Mouse (Mus musculus): Measurements from ENCODE around the gene Ngb. TPM values are rescaled to one million over a fixed set of nuclear protein-coding genes. Genes with fewer than 3 reads are reported as not detected.

The Ngb gene
- total RNA-seq (2021): 10 to 100 TPM in 1 of 2 experiments, 1 to 10 TPM in 1; 9.9 to 11.4 TPM
- long read RNA-seq, experiment 1, transcript Ngb-201 (4 exons, 1,616 nt): major isoform, 16 of 21 reads
- long read RNA-seq, experiment 1, partial matches to known transcripts: 0 of 21 reads
- long read RNA-seq, experiment 1, other reads (novel, unspliced or antisense): 5 of 21 reads
- long read RNA-seq, experiment 2, transcript Ngb-201 (4 exons, 1,616 nt): major isoform, 21 of 23 reads
- long read RNA-seq, experiment 2, partial matches to known transcripts: 0 of 23 reads
- long read RNA-seq, experiment 2, other reads (novel, unspliced or antisense): 1 of 23 reads

DNA sequence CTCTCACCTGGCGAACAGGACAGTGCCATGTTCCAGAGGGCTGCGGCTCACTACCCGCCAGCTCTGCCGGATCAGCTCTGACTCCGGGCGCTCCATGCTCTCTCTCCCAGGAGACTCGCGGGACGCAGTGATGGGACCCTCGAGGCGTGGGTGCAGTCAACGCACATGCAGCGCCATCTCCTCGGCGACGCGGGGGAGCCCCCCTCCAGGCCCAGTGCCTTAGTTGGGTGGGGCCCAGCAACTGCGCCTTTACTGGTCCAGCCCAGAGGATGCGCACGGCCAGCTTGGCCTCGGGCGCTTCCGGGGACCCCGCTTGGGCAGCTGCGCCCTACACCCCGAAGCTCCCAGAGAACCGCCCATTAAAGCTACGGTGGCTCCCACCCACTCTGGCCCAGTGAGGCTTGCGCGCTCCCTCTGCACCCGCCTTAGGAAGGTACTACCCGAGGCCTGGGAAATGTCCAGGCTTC is at the start of gene Ngb:
Gene Ngb, minus strand, starts transcription at position 375 of the 467 bp plus-strand sequence.
- DNase-seq (ENCODE audit: low spot score in 2 of 2): peak in 1 of 2 experiments; percentile 34
- intact Hi-C loops (cut with DNase I): no loop called here

GRCm38 (mm10) chr12:87149471-87149870 is 47.1 kb upstream of the Ngb start:
- intact Hi-C loops (cut with DNase I): no loop called here
- DNase-seq (ENCODE audit: low spot score in 2 of 2): no peak

DNA sequence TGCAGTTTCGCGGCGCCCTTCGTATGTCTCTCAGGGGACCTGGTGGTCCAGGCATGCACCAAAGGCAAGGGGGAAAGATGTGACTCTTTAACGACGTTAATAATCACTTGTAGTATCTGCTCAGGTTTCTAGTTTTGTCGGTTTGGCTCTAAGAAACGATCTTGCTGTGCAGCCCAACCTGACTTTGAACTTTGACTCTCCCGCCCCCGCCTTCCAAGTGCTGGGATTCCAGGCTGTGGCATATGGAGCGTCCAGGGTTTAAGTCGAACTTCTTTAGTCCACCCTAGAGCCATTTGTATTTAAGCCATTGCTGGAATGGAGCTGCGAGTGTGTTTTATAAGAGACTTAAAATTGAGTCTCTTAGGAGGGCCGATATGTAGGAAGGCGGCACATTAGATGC is 45.8 kb upstream of the Ngb start:
- intact Hi-C loops (cut with DNase I): no loop called here
- peak; percentile 17 to 38 for DNase-seq (ENCODE audit: low spot score in 2 of 2)

GRCm38 (mm10) chr12:87147395-87148089 is 45.2 kb upstream of the Ngb start, which contains the start of gene Pomt2:
Gene Pomt2, minus strand, starts transcription at chr12:87147968.
- DNase-seq (ENCODE audit: low spot score in 2 of 2): peak; percentile 90 to 94
- intact Hi-C loops (cut with DNase I): no loop called here

- peak; percentile 90 to 93 for DNase-seq (ENCODE audit: low spot score in 2 of 2)
- intact Hi-C loops (cut with DNase I): no loop called here
These were observed 44.6 kb upstream of the Ngb start, which contains the start of gene Gstz1 for GRCm38 (mm10) chr12:87146966-87147365. Gene Gstz1, plus strand, starts transcription at chr12:87147165.

GRCm38 (mm10) chr12:87142156-87142555 is 39.8 kb upstream of the Ngb start:
- DNase-seq (ENCODE audit: low spot score in 2 of 2): no peak
- intact Hi-C loops (cut with DNase I): no loop called here

GRCm38 (mm10) chr12:87138768-87139167 is 36.4 kb upstream of the Ngb start:
- intact Hi-C loops (cut with DNase I): loop anchor here (10.0 kb wide), 1 partner anchor 196 kb away; no protein-coding TSS in a partner anchor
- DNase-seq (ENCODE audit: low spot score in 2 of 2): no peak

DNA sequence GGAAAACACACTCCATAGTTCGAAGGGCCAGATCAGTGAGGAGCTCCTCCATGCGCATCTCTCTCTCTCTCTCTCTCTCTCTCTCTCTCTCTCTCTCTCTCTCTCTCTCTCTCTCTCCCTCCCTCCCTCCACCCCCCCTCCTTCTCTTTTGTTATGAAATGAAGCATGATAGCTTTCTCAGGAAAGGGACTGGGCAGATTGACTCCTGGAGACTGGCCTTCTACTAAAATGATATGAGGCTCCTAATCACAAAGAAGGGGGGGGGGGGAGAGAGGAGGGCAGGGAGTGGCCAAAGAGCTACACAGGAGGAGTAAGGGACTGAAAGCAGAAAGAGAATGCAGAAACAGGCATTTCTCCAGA is 36.0 kb upstream of the Ngb start:
- intact Hi-C loops (cut with DNase I): loop anchor here (10.0 kb wide), 1 partner anchor 196 kb away; no protein-coding TSS in a partner anchor
- no peak for DNase-seq (ENCODE audit: low spot score in 2 of 2)

DNA sequence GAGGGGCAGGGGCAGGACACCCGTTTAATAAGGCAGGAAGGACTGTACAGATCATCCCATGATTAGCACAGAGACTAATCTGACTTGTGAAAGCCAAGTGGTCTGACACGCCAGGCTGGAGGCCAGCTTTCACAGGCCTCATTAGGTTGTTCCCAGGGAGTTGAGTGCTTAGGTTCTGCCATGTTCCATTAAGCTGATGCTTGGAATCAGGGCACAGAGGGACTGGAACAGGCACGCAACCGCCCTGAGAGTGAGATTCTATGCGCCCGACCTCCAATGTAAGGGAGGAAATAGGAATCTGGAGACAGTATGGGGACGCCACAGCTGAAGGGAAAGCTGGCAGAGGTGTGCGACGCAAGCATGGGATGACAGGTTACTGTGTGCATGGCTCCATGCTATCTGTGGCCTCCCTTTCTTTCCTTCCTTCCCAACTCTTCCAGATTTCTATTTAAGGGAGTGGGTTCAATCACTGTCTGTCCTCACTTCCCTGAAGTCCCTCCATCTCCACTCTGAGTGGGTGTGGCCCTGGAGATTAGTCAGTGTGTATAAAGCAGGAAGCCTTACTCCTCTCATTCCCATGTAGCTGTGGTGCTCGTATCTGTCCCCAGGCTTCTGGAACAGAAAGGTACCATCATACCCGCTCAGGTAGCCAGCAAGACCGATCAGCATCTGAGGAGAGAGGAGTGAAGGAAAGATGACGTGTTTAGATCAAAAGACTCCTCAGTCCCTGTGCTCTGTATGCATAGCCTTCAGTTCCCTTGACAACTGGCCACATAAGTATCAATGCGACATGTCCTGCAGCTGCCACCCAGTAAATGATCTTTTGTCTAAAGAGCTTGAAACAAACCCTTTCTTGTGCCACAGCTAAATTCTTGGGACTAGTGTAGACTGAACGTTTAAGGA is 35.4 kb upstream of the Ngb start:
- intact Hi-C loops (cut with DNase I): loop anchor here (10.0 kb wide), 1 partner anchor 197 kb away; no protein-coding TSS in a partner anchor
- no peak for DNase-seq (ENCODE audit: low spot score in 2 of 2)

DNA sequence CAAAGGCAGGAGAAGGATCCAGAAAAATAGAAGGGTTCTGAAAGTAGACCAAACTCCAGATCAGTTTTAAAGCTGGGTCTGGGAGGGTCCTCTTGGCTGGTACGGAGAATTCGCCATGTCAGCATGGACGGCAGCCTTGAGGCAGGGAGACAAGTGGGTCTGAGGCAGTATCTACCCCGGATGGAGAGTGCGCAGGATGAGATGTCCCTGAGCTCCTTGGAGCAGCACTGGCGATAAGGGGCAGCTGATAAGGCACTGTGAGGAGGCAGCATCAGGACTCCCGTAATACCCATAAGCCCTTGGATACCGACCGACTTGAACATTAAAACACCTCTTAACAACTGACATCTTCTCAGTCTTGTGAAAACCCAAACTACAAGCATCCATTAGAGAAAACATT is 30.4 kb upstream of the Ngb start:
- no peak for DNase-seq (ENCODE audit: low spot score in 2 of 2)
- intact Hi-C loops (cut with DNase I): loop anchor here (10.0 kb wide), 1 partner anchor 202 kb away; no protein-coding TSS in a partner anchor

DNA sequence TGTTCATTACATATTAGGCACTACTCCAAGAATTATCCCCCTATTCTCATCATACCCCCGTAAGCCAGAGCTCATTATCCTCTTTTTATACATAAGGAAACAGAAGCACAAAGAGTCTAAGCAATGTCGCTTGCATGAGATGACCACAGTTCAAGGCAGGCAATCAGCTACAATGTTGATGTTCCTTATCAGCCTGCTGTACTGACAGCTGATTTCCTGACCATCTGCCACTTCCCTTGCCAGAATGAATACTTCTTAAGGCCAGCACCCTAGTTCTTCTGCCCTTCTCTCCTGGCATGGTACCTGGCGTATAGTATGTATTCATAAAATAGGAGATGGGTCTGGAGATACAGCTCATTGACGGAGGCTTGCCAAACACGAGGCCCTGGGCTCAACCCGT is 29.9 kb upstream of the Ngb start:
- intact Hi-C loops (cut with DNase I): loop anchor here (10.0 kb wide), 1 partner anchor 203 kb away; no protein-coding TSS in a partner anchor
- DNase-seq (ENCODE audit: low spot score in 2 of 2): no peak

GRCm38 (mm10) chr12:87131619-87132018 is 29.3 kb upstream of the Ngb start:
- no peak for DNase-seq (ENCODE audit: low spot score in 2 of 2)
- intact Hi-C loops (cut with DNase I): loop anchor here (10.0 kb wide), 1 partner anchor 203 kb away; no protein-coding TSS in a partner anchor

GRCm38 (mm10) chr12:87131181-87131580 is 28.8 kb upstream of the Ngb start:
- intact Hi-C loops (cut with DNase I): loop anchor here (10.0 kb wide), 1 partner anchor 204 kb away; no protein-coding TSS in a partner anchor
- DNase-seq (ENCODE audit: low spot score in 2 of 2): no peak

- DNase-seq (ENCODE audit: low spot score in 2 of 2): no peak
- intact Hi-C loops (cut with DNase I): loop anchor here (10.0 kb wide), 1 partner anchor 205 kb away; no protein-coding TSS in a partner anchor
These were observed 27.9 kb upstream of the Ngb start for GRCm38 (mm10) chr12:87130224-87130623.

- intact Hi-C loops (cut with DNase I): no loop called here
- no peak for DNase-seq (ENCODE audit: low spot score in 2 of 2)
These were observed 24.9 kb upstream of the Ngb start for GRCm38 (mm10) chr12:87127256-87127655.

DNA sequence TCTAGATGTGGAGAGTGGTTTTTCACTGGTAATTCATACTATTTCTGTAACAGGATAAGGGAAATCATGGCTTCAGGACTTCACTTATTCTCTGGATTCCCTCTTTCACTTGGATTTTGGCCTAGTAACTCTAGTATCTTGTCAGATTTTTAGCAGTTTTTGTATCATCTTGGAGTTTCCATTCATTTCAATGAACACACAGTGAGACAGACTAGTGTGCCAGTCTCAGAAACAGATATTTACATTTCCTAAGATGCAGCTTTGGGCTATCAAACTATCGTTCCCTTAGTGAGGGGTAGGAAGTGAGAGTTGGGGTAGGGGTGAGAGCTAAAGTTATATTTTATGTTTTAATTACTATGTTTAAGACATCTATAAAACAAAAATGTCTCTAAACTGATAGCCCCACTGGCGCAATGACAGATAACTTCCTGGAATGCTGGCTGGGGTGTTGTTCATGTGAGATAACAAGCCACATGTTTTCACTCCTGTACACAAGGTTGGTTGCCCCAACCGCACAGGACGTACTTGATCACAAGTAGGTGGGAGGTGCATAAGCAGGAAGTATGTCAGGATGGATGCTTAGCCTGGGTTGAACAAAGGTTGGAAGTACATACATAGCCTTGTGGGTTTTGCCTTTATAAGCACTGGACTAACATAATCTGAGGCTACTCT is 19.7 kb upstream of the Ngb start:
- intact Hi-C loops (cut with DNase I): no loop called here

GRCm38 (mm10) chr12:87107357-87107977 is 5.1 kb upstream of the Ngb start:
- intact Hi-C loops (cut with DNase I): no loop called here
- no peak for DNase-seq (ENCODE audit: low spot score in 2 of 2)

More for the DNA sequence above, 19.7 kb upstream of the Ngb start:
- no peak for DNase-seq (ENCODE audit: low spot score in 2 of 2)

DNA sequence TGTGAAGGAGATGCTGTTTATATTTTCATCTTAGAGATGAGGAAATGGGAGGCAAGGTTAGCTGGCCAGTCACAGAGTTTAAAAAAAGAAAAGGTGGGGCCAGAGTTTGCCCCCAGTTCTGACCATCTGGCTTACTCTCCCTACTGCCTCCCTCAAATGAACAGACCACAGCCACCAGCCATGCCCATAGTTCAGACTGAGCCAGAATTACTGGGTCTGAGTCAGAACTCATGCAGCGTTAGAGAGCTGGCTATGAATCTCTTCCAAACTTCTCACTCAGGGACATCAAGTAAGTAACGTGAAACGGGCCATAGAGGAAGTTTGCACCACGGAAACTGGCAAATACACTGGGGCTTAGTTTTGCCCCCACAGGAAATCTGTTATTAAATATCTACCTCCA is 2.5 kb upstream of the Ngb start:
- DNase-seq (ENCODE audit: low spot score in 2 of 2): no peak
- intact Hi-C loops (cut with DNase I): no loop called here
